Mouse (Mus musculus) inflammation-experienced regulatory T-cells (primary cell): ENCODE results near the gene Gm9887. TPM values are rescaled to one million over a fixed set of nuclear protein-coding genes. Genes with fewer than 3 reads are reported as not detected.

Source experiments
- polyA plus RNA-seq, 2 experiments: library from polyadenylated mRNA; unstranded; fragments of 100-300 nt; shearing (Covaris generic); gene quantifications; one replicate each; pipeline ENCODE4 v1.2.1; 2017

Gene Gm9887
- 1 to 10 TPM; 5.8 to 6.5 TPM for polyA plus RNA-seq

GRCm38 (mm10) chr12:69371854-69372671, at the start of gene Gm9887, which contains the start of gene Arf6:
Gm9887 (minus strand) TSS chr12:69372458.
Arf6 (plus strand) TSS chr12:69372150.

GRCm38 (mm10) chr12:69356546-69357299, 15.5 kb downstream of the Gm9887 start, which contains the start of gene Nemf:
Nemf (minus strand) TSS chr12:69357165.

Other genes starting within 250 kb of the Gm9887 start
- 1,000 to 10,000 TPM; 1,529 to 1,690 TPM for gene Rps29, start 213.3 kb downstream of the Gm9887 start, polyA plus RNA-seq
- under 1 TPM; 0.59 to 0.82 TPM for gene Lrr1, start 203.6 kb downstream of the Gm9887 start, polyA plus RNA-seq
- gene Rpl36al, start 188.4 kb downstream of the Gm9887 start, polyA plus RNA-seq: 100 to 1,000 TPM; 368 to 420 TPM
- gene Mgat2, start 188.3 kb downstream of the Gm9887 start, polyA plus RNA-seq: 10 to 100 TPM; 72.3 to 94.3 TPM
- gene Gm49383, start 175.4 kb downstream of the Gm9887 start, polyA plus RNA-seq: 10 to 100 TPM; 11.0 to 17.6 TPM
- gene Dnaaf2, start 174.0 kb downstream of the Gm9887 start, polyA plus RNA-seq: 10 to 100 TPM in 1 of 2 experiments, 1 to 10 TPM in 1; 8.4 to 12.4 TPM
- 10 to 100 TPM; 11.7 to 21.1 TPM for gene Gm49384, start 168.2 kb downstream of the Gm9887 start, polyA plus RNA-seq
- gene Pole2, start 144.3 kb downstream of the Gm9887 start, polyA plus RNA-seq: 10 to 100 TPM in 1 of 2 experiments, 1 to 10 TPM in 1; 7.2 to 14.1 TPM
- gene Klhdc1, start 131.3 kb downstream of the Gm9887 start, polyA plus RNA-seq: 10 to 100 TPM; 23.9 to 36.3 TPM
- gene Klhdc2, start 75.8 kb downstream of the Gm9887 start, polyA plus RNA-seq: 10 to 100 TPM; 55.9 to 82.2 TPM
- 100 to 1,000 TPM; 115 to 126 TPM for gene Nemf, start 15.3 kb downstream of the Gm9887 start, polyA plus RNA-seq
- 100 to 1,000 TPM; 364 to 379 TPM for gene Arf6, start 308 bp downstream of the Gm9887 start, polyA plus RNA-seq
- 1 to 10 TPM; 3.9 to 4.3 TPM for gene Vcpkmt, start 210.6 kb upstream of the Gm9887 start, polyA plus RNA-seq